In genomic region chr6:141335878-141336277, GRCm38 (mm10) we compare ENCODE assay signal across 30 mouse cellular contexts.
DNase-seq lines count a peak whose midpoint lies in the region; ATAC-seq and TF ChIP-seq lines count a peak whose summit lies in the region.
"Had no signal": no experiment of that assay in that cellular context is flagged by ENCODE, and none has a peak within 500 bp of the region (broad histone marks: within the 10 kb centered on the region; RNA-seq: fewer than 3 reads in every experiment).

No protein-coding gene starts in this region.

- ATAC-seq in heart, embryonic 13.5 days (ENCODE audit: extremely low read depth, insufficient number of reproducible peaks, low FRiP score, low TSS enrichment), result no peak
- ATAC-seq in stomach, postnatal 0 days (ENCODE audit: low FRiP score, low TSS enrichment), result peak; percentile 63; the same call in 1 of the 2 replicates
- ATAC-seq: forebrain, embryonic 15.5 days; hindbrain, embryonic 16.5 days; lung, postnatal 0 days had no signal

- H3K36me3 ChIP-seq in heart, embryonic 13.5 days, result no peaks in the 10 kb centered on the region
- H3K36me3 ChIP-seq in stomach, postnatal 0 days (ENCODE audit: control insufficient read depth, insufficient read depth, low read length), result no peaks in the 10 kb centered on the region
- H3K36me3 ChIP-seq: embryonic facial prominence, embryonic 12.5 days; forebrain, embryonic 10.5 days; forebrain, embryonic 15.5 days; G1E; hindbrain, embryonic 10.5 days; liver, embryonic 13.5 days had no signal

- H3K9ac ChIP-seq in heart, embryonic 13.5 days, result no peak overlapping the region
- no peak overlapping the region for H3K9ac ChIP-seq in stomach, postnatal 0 days (ENCODE audit: low read length)
- H3K9ac ChIP-seq: embryonic facial prominence, embryonic 12.5 days; forebrain, embryonic 15.5 days; liver, embryonic 13.5 days had no signal

- peak overlapping the region; percentile 71 for H3K27ac ChIP-seq in heart, embryonic 13.5 days (replicated peaks)
- H3K27ac ChIP-seq in stomach, postnatal 0 days (replicated peaks), result no peak overlapping the region
- H3K27ac ChIP-seq: embryonic facial prominence, embryonic 12.5 days; forebrain, embryonic 10.5 days; forebrain, embryonic 15.5 days; hindbrain, embryonic 10.5 days; left cerebral cortex, adult 2 months; liver, embryonic 13.5 days had no signal

- TF ChIP-seq EP300 in stomach, postnatal 0 days (optimal IDR thresholded peaks at IDR 0.05), result no peak

- H3K4me1 ChIP-seq in heart, embryonic 13.5 days, result peaks cover 50% of the 10 kb centered on the region
- H3K4me1 ChIP-seq in stomach, postnatal 0 days (replicated peaks; ENCODE audit: control insufficient read depth, insufficient read depth), result no peaks in the 10 kb centered on the region
- H3K4me1 ChIP-seq: embryonic facial prominence, embryonic 12.5 days; forebrain, embryonic 10.5 days; forebrain, embryonic 15.5 days; liver, embryonic 13.5 days had no signal

- no peak for TF ChIP-seq CTCF in stomach, postnatal 0 days (IDR thresholded peaks at IDR 0.05; ENCODE audit: low read depth)

- WGBS in heart, embryonic 13.5 days, result 47% methylated on average over 1 of the region's 1 CpGs
- 72% methylated on average over 1 of the region's 1 CpGs for WGBS in stomach, postnatal 0 days

- intact Hi-C loops in heart, postnatal 14 days (cut with DNase I), result no loop called here
- intact Hi-C loops in heart, postnatal 10 days (cut with DNase I), result no loop called here
- intact Hi-C loops in gastrocnemius, postnatal 14 days (cut with DNase I; ENCODE audit: low total_unique reads), result no loop called here

- H3K4me2 ChIP-seq in heart, embryonic 13.5 days, result no peak overlapping the region
- no peak overlapping the region for H3K4me2 ChIP-seq in stomach, postnatal 0 days (replicated peaks; ENCODE audit: low read depth)
- H3K4me2 ChIP-seq: embryonic facial prominence, embryonic 12.5 days; forebrain, embryonic 15.5 days; liver, embryonic 13.5 days had no signal

- no peaks in the 10 kb centered on the region for H3K9me3 ChIP-seq in heart, embryonic 13.5 days
- H3K9me3 ChIP-seq in stomach, postnatal 0 days (ENCODE audit: control insufficient read depth, low read length), result no peaks in the 10 kb centered on the region
- H3K9me3 ChIP-seq: embryonic facial prominence, embryonic 12.5 days; forebrain, embryonic 10.5 days; forebrain, embryonic 15.5 days; hindbrain, embryonic 10.5 days; liver, embryonic 13.5 days had no signal

- H3K27me3 ChIP-seq in heart, embryonic 13.5 days (replicated peaks), result no peaks in the 10 kb centered on the region
- no peaks in the 10 kb centered on the region for H3K27me3 ChIP-seq in stomach, postnatal 0 days (ENCODE audit: control insufficient read depth, insufficient read depth, low read length)
- H3K27me3 ChIP-seq: CH12.LX; embryonic facial prominence, embryonic 12.5 days; forebrain, embryonic 15.5 days; liver, embryonic 13.5 days had no signal

- H3K4me3 ChIP-seq in heart, embryonic 13.5 days, result no peak overlapping the region
- no peak overlapping the region for H3K4me3 ChIP-seq in stomach, postnatal 0 days (ENCODE audit: low read depth, low read length)
- H3K4me3 ChIP-seq: embryonic facial prominence, embryonic 12.5 days; forebrain, embryonic 10.5 days; forebrain, embryonic 15.5 days; hindbrain, embryonic 10.5 days; left cerebral cortex, adult 2 months; liver, embryonic 13.5 days had no signal

- peak; percentile 48 for DNase-seq in heart, adult 11 months
- no peak for DNase-seq in heart, postnatal 14 days
- no peak for DNase-seq in heart, postnatal 10 days
- DNase-seq in heart, postnatal 4 days, result peak; percentile 4
- DNase-seq in stomach, postnatal 0 days (ENCODE audit: low spot score), result no peak
- no peak for DNase-seq in gastrocnemius, postnatal 14 days
- no peak for DNase-seq in layer of hippocampus, postnatal 36 days
- DNase-seq: adrenal gland, postnatal 14 days; cerebellum, adult 11 months; cerebellum, adult 9-10 months; cerebellum, postnatal 36 days; embryo, embryonic 11 days; gastrocnemius, postnatal 36 days; kidney, adult 9 months; kidney, postnatal 10 days; layer of hippocampus, adult 9-11 months; liver, embryonic 13.5 days; lung, adult 18-20 months; lung, postnatal 4 days; midbrain, embryonic 14.5 days had no signal

Comparison
In these comparisons a context has a peak if more than half of its experiments do, and no peak if none do; other contexts are left out.
1. DNase-seq: peak in heart, adult 11 months (single experiment) and heart, postnatal 4 days (single experiment); none in heart, postnatal 14 days (0 of 2), heart, postnatal 10 days (0 of 2), stomach, postnatal 0 days (single experiment), gastrocnemius, postnatal 14 days (single experiment) and layer of hippocampus, postnatal 36 days (0 of 2).